Mouse (Mus musculus) heart, postnatal 0 days (tissue): ENCODE results near the gene Ptprn2.

Experiments
- CTCF ChIP-seq: IDR thresholded peaks from 2 replicates; pipeline ENCODE4 v1.5.1; 2016; ENCODE audit warnings: antibody characterized with exemption, control low read depth, low read depth
- EP300 ChIP-seq: IDR thresholded peaks from 2 replicates; pipeline ENCODE4 v1.6.1; 2016; ENCODE audit warnings: antibody characterized with exemption, low read depth

GRCm38 (mm10) chr12:116771493-116771892 is 286.0 kb downstream of the Ptprn2 start:
- no peak for TF ChIP-seq CTCF
- no peak for TF ChIP-seq EP300
